ENCODE assay signal across 21 mouse cellular contexts in the genomic region with DNA sequence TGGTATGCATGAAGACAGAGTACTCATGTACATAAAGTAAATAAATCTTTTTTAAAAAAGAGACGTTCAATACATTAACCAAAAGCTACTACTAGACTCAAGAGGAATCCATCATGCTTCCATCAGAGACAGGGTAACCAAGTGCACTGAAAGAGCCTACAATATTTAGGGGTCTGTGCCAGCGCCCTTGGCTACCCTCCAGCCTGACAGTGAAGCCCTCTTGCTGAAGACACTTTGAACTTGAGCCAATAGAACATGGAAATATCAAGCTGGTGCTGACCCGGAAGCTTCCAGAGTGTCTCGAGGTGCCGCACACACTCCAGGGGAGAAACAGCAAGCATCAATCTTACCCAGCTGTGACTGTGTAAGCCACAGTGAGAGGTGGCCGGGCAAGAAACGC. TPM values are rescaled to one million over a fixed set of nuclear protein-coding genes. Genes with fewer than 3 reads are reported as not detected.
DNase-seq lines count a peak whose midpoint lies in the region; ATAC-seq and TF ChIP-seq lines count a peak whose summit lies in the region.
"Had no signal": no experiment of that assay in that cellular context is flagged by ENCODE, and none has a peak within 500 bp of the region (broad histone marks: within the 10 kb centered on the region; RNA-seq: fewer than 3 reads in every experiment).

No protein-coding gene starts in this region.

- no peak for ATAC-seq in lung, postnatal 0 days
- ATAC-seq: activated CD4-positive, CD25-positive, alpha-beta regulatory T cell, adult 4 months; forebrain, embryonic 13.5 days; forebrain, embryonic 16.5 days; intestine, postnatal 0 days had no signal

- no peak overlapping the region for H3K27ac ChIP-seq in lung, postnatal 0 days (ENCODE audit: low read length)
- H3K27ac ChIP-seq: forebrain, embryonic 10.5 days; forebrain, embryonic 13.5 days; hindbrain, embryonic 12.5 days; hindbrain, embryonic 15.5 days had no signal

- intact Hi-C loops in heart, postnatal 25 days (cut with DNase I): no loop called here

- TF ChIP-seq CTCF in lung, postnatal 0 days (IDR thresholded peaks at IDR 0.05): no peak

- H3K9me3 ChIP-seq in lung, postnatal 0 days (ENCODE audit: low read length): no peaks in the 10 kb centered on the region
- H3K9me3 ChIP-seq: forebrain, embryonic 10.5 days; forebrain, embryonic 13.5 days; hindbrain, embryonic 12.5 days; hindbrain, embryonic 15.5 days had no signal

- no peak overlapping the region for H3K9ac ChIP-seq in lung, postnatal 0 days (replicated peaks; ENCODE audit: low read depth)
- H3K9ac ChIP-seq: forebrain, embryonic 13.5 days; hindbrain, embryonic 12.5 days; hindbrain, embryonic 15.5 days had no signal

- WGBS in lung, postnatal 0 days: 72% methylated on average over 7 of the region's 7 CpGs

- peaks cover 10% of the 10 kb centered on the region; the same call in 1 of the 2 replicates for H3K36me3 ChIP-seq in lung, postnatal 0 days (ENCODE audit: insufficient read depth, low read length)

- DNase-seq in cerebellum, postnatal 10 days: peak; percentile 68 to 74
- DNase-seq in cerebellum, adult 18-20 months: no peak
- peak; percentile 35 for DNase-seq in heart, adult 11 months
- DNase-seq in heart, postnatal 25 days (ENCODE audit: low spot score): no peak
- peak; percentile 27 for DNase-seq in heart, postnatal 4 days
- DNase-seq in heart, adult 9 months (ENCODE audit: low spot score in 2 of 2): no peak
- DNase-seq in lung, postnatal 10 days: peak; percentile 27
- no peak for DNase-seq in lung, postnatal 0 days (ENCODE audit: low spot score)
- DNase-seq: adrenal gland, adult 8-10 months; adrenal gland, postnatal 25 days; cerebellum, adult 11-12 months; cerebellum, adult 9-11 months; gastrocnemius, postnatal 14 days; heart, postnatal 10 days had no signal

- H3K4me1 ChIP-seq in lung, postnatal 0 days (ENCODE audit: insufficient read depth, low read depth, low read length): no peaks in the 10 kb centered on the region
- H3K4me1 ChIP-seq: forebrain, embryonic 10.5 days; hindbrain, embryonic 12.5 days; hindbrain, embryonic 15.5 days had no signal

- no peaks in the 10 kb centered on the region for H3K27me3 ChIP-seq in lung, postnatal 0 days (replicated peaks; ENCODE audit: insufficient read depth, low read length)
- H3K27me3 ChIP-seq: forebrain, embryonic 13.5 days; hindbrain, embryonic 12.5 days; hindbrain, embryonic 15.5 days had no signal

- TF ChIP-seq EP300 in lung, postnatal 0 days (IDR thresholded peaks at IDR 0.05): no peak

- no peak overlapping the region for H3K4me3 ChIP-seq in lung, postnatal 0 days (ENCODE audit: low read depth, low read length)
- H3K4me3 ChIP-seq: forebrain, embryonic 10.5 days; forebrain, embryonic 13.5 days; hindbrain, embryonic 12.5 days; hindbrain, embryonic 15.5 days had no signal

- no peak overlapping the region for H3K4me2 ChIP-seq in lung, postnatal 0 days (replicated peaks; ENCODE audit: low read depth, low read length)
- H3K4me2 ChIP-seq: forebrain, embryonic 13.5 days; hindbrain, embryonic 12.5 days; hindbrain, embryonic 15.5 days had no signal

RNA-seq across cellular contexts. Expression of a gene that starts 22.6 kb away (rescaled TPM):
- 10 to 100 TPM; 34.0 to 36.3 TPM for total RNA-seq in heart, postnatal 25 days (2021)
- 10 to 100 TPM; 41.4 to 44.6 TPM for total RNA-seq in heart, postnatal 4 days (2021)
- polyA plus RNA-seq in lung, postnatal 0 days (2015; fragmentation: Nextera tagmentation; extraction: Ambion mirVana): 9.9 and 10.6 TPM in 2 replicates

Comparison
In these comparisons a context has a peak if more than half of its experiments do, and no peak if none do; other contexts are left out.
1. DNase-seq: peak in cerebellum, postnatal 10 days (2 of 2), heart, adult 11 months (single experiment), heart, postnatal 4 days (single experiment) and lung, postnatal 10 days (single experiment); none in cerebellum, adult 18-20 months (0 of 2), heart, postnatal 25 days (single experiment), heart, adult 9 months (0 of 2) and lung, postnatal 0 days (single experiment).